Mouse (Mus musculus): ENCODE results near the gene Rhob.

Rhob gene

DNA sequence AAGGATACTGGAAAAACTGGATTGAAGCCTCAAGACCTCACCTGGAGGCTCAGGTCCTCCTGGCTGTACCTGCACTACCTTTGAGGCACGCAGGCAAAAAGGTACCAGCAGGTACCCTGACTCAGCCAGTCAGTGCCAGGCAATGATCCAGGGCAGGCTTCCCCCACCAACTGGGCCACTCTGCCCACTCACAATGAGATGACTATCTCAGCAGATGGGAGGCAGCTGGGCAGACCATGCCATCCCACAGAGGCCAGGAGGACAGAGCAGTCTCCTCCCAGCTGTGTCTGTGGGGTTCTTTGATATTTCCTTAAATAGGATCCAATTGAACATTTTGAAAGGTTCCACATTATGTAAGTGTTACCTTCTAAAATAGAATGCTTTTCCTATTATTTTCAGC lies 49.8 kb downstream of the Rhob start:
- DNase-seq (ENCODE audit: low read depth, low spot score): no peak

All from skeletal muscle tissue, adult 2 months (tissue).